Mouse (Mus musculus) cerebellum, adult (tissue): ENCODE measurements around the gene Tmco1.

Source experiments
- ATAC-seq: cut with Nextera tagmentation; 2 replicates; pipeline ENCODE4 v1.9.2; 2017; ENCODE audit warnings: mild to moderate bottlenecking, moderate library complexity, mixed read lengths; ENCODE audit not compliant: insufficient number of reproducible peaks, low FRiP score, low TSS enrichment

The Tmco1 gene

GRCm38 (mm10) chr1:167366621-167367020 is 58.4 kb downstream of the Tmco1 start:
- ATAC-seq = no peak

- ATAC-seq = no peak
Measured at GRCm38 (mm10) chr1:167368018-167368417, 59.8 kb downstream of the Tmco1 start.

DNA sequence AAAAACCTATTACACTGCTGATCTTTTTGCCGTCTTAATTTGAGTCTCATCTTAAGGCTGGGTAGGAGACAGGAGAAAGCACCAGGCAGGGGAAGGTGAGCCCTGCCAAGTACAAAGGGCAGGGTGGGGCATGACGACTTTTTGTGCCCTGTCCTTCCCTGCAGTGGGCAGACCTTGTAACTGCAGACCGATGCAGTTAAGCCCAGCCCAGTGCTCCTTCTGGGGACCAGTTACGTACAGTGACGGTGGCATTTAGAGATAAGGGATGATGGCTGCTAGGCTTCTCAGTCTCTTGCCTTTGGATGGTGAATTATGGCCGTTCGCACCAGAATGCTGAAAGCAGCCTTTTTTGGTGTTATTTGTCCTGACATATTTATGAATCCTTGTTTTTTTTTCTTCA is 60.3 kb downstream of the Tmco1 start:
- no peak for ATAC-seq

DNA sequence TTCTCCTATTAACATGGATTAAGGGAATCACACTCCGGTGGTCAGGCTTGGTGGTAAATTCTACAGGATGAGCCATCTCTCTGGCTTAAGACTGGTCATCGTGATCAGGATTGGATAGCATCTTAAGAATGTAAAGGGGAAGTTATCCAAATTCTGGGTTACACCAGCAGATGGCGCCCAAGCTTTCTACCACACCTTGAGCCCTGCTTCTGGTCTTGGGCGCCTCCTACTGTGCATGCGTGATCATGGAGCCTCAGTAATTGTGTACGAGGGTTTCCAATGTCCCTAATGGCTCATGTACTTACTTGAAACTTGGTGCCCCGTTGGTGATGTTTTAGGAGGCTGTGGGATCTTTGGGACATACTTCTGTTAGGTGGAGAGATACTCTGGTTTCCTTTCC is 61.7 kb downstream of the Tmco1 start:
- ATAC-seq = peak; percentile 78

GRCm38 (mm10) chr1:167372739-167373138 is 64.6 kb downstream of the Tmco1 start:
- ATAC-seq = no peak

- no peak for ATAC-seq
Measured at GRCm38 (mm10) chr1:167374003-167374784, 66.0 kb downstream of the Tmco1 start.

DNA sequence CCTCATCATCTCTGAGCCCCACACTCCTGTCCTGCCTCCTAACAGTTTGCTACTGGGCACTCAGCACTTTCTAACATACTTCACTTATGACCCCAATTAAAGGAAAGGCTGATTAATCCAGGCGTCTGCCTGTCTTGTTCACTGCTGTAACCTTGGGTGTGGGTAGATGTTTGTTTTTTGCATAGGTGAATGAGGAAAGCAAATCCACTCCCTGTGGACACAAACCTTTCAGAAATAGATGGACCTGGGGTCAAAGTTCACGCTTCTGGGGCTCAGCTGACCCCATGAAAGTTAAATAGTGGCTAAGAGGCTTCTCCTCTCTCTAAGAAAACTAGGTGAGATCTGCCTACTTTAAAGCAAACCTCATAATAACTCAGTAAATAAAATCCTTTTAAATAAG is 66.8 kb downstream of the Tmco1 start:
- ATAC-seq = no peak

- no peak for ATAC-seq
Measured at GRCm38 (mm10) chr1:167378019-167378418, 69.8 kb downstream of the Tmco1 start.

GRCm38 (mm10) chr1:167379751-167380150 is 71.6 kb downstream of the Tmco1 start:
- no peak for ATAC-seq

DNA sequence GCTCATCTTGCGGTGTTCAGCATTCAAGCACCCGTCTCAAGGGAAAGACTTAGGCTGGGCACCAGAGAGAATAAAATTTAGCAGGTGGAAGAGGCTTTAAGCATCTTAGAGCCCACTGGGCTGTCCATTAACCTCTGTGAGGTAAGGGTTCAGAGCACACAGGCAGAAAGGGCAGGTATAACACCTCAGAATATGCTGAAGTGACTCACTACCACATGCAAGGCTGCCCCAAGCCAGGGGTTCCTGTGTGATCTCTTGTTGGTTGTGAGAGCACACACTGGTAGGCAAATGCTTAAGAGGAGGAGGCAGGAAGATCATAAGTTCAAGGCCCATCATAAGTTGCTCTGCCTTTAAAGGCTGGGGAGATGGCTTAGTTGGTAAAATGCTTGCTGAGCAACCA is 72.0 kb downstream of the Tmco1 start:
- ATAC-seq = no peak

GRCm38 (mm10) chr1:167381050-167382015 is 73.2 kb downstream of the Tmco1 start:
- no peak for ATAC-seq

DNA sequence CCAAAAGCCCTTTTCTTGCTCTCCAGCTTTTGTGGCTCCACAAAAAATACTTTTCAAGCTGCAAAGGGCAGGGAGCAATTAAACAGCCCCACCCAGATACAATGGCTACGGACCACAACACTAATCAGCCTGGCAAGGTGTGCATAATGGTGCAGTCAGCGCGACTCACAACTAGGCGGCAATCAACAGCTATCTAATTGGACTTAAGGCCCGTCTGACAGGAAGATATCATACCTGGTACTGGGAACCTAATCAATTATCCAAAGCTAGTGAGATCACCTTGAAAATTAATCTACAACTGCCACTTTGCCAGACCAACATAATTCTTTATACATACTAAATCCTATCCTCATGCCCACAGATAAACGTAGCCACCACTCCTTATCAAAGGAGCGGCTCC is 74.1 kb downstream of the Tmco1 start:
- no peak for ATAC-seq

GRCm38 (mm10) chr1:167382763-167383162 is 74.6 kb downstream of the Tmco1 start:
- ATAC-seq = no peak

DNA sequence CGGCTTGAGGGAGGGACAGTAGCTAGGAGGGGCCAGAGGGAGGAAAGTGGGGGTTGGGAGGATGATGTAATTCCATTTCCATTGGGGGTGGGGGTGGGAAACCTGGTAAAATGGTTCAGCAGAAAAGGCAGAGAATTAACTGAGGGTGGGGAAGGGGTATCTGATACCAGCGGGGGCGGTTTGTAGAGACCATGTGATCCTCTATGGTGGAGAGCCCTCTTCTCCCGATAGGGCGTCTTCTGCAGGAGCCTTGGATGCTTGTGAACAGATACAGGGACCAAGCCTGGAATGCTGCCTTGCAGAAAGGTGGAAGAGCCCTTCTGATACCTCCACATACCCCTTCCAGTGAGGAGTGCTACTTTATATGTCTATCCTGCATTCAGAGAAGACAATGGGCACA is 75.0 kb downstream of the Tmco1 start:
- no peak for ATAC-seq
